Mouse (Mus musculus) cerebellum, adult 2 months (tissue): ENCODE measurements around the gene Sbf2. TPM values are rescaled to one million over a fixed set of nuclear protein-coding genes. Genes with fewer than 3 reads are reported as not detected.
"Not testable (repeated sequence)": the region's sequence is repeated elsewhere in the genome, so short reads cannot be mapped to it uniquely, and the experiment has no call there.

Source experiments
- DNase-seq, 2 experiments: peaks; one replicate each; pipeline ENCODE4 v3.0.0; 2021
- H3K27ac ChIP-seq: fragments of 200-500 bp; 2 replicates; pipeline ENCODE4 v1.5.1; 2012; ENCODE audit warnings: low read length, control low read depth, inconsistent platforms; ENCODE audit not compliant: insufficient read depth
- H3K27me3 ChIP-seq: fragments of 200-500 bp; 2 replicates; pipeline ENCODE4 v1.6.1; 2012; ENCODE audit warnings: inconsistent platforms, mild to moderate bottlenecking, low read length, moderate library complexity; ENCODE audit not compliant: control insufficient read depth, insufficient read depth
- H3K4me1 ChIP-seq: fragments of 200-500 bp; 2 replicates; pipeline ENCODE4 v1.6.1; 2011; ENCODE audit warnings: low read length; ENCODE audit not compliant: control insufficient read depth, insufficient read depth
- H3K4me3 ChIP-seq: fragments of 200-500 bp; replicated peaks from 2 replicates; pipeline ENCODE3; 2011; ENCODE audit warnings: mild to moderate bottlenecking, low read depth, low read length, control low read depth; ENCODE audit not compliant: insufficient read depth
- CTCF ChIP-seq: fragments of 200-500 bp; IDR thresholded peaks from 2 replicates; pipeline ENCODE4 v1.5.1; 2011; ENCODE audit warnings: low read depth, mild to moderate bottlenecking, control low read depth, low read length, moderate library complexity, borderline replicate concordance; ENCODE audit not compliant: insufficient read depth
- POLR2A ChIP-seq: fragments of 200-500 bp; IDR thresholded peaks from 2 replicates; pipeline ENCODE4 v1.6.1; 2011; ENCODE audit warnings: low read length, control low read depth, borderline replicate concordance; ENCODE audit not compliant: insufficient read depth
- WGBS: fragments of 180-500 bp; shearing (Covaris S2); methylation state at CpG from one replicate; pipeline ENCODE4 v1.1.7; 2018; 5-methylcytosine and 5-hydroxymethylcytosine counted together
- polyA plus RNA-seq: library from polyadenylated mRNA; depleted of rRNA; stranded (reverse); fragments of >200 nt; gene quantifications from 2 replicates; pipeline ENCODE4 v1.2.3, GENCODE M21; 2012

Gene Sbf2
- polyA plus RNA-seq, 1 experiment, result 34.7 TPM

DNA sequence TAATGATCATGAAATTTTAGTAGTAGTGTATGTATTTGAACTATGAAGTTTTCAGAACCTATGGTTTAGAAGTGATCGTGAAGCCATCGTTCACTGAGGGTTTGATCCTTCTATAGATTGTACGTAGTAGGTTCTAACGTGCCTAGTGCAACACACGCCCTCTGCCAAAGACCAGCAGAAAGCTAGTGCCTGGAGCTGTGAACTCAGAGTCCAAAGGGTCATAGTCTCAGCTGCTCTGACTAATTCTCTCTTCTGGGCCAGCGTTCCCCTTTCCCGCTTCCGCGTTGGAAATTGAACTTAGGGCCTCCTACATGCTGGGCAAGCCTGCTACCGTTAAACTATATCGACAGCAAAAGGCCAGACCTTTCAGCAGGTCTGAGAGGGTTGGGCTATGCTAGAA, 1.1 kb upstream of the Sbf2 start:
- no peak overlapping the region for H3K4me3 ChIP-seq
- TF ChIP-seq POLR2A, result no peak
- TF ChIP-seq CTCF, result no peak
- 66% methylated on average over 11 of the region's 11 CpGs for WGBS
- no peaks in the 10 kb centered on the region for H3K4me1 ChIP-seq
- H3K27ac ChIP-seq, result no peak overlapping the region
- H3K27me3 ChIP-seq, result no peaks in the 10 kb centered on the region
- DNase-seq, result no peak

DNA sequence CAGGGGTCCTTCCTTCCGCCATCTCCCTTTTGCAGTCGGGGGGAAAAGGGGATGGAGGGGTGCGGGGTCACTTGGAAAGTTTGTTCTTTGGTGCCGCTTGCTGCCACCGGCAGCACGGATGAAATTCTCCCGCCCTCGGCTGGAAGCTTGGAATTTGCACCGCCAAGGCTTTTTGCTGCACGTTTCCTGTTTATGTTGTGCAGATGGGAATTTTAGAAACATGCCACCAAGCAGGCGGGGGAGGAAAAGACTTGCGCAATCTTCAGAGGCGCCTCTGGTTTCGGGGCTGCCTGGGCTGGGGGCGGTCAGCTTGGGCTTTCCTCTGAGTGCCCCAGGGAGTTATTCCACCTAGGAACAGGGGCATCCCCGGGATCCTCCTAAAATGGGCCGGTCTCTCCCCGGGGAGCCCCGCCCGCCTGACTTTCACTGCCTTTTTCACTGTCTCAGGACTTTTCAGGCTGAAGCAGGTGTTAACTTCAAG, 469 bp upstream of the Sbf2 start:
- Histone ChIP-seq H3K27ac (peak overlapping the region; percentile 41; the same call in 1 of the 2 replicates), H3K4me3 (peak overlapping the region; percentile 84), H3K27me3 (no peaks in the 10 kb centered on the region), H3K4me1 (no peaks in the 10 kb centered on the region)
- DNase-seq, result peak; percentile 41 to 55
- under 1% methylated on average over 20 of the region's 20 CpGs for WGBS
- no peak for TF ChIP-seq POLR2A
- no peak for TF ChIP-seq CTCF

DNA sequence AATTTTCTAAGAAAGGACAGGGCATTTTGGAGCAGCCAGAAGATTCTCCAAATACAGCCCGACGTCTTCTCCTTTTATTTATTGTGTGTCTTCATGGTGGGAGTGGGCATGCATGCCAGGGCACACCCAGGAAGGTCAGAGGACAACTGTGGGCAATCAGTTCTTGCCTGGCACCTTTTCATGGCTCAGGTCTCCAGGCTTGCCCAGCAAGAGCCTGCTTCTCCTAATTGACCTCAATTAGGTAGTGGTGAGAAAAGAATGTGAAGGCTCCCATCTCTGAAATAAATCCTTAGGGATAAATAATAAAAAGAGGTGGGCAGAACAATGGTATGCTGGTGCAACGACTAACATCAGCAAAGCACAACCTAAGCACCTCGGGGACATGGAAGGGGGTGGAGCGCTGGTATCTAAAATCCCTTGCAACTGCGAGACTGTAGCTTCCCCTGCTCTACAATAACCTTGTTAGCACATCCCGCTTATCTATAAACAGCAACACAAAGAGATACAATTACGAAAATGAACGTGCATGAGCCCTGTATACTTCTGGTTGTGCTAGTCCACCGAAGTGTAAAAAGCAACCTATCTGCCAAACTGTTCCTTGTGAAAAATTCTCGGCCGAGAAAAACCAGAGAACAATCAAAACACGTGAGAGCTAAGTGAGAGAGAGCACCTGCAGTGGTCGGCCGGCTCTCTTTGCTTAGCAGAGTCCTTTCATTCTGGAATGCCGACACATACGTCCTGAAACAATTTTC, 1.2 kb downstream of the Sbf2 start:
- no peak for TF ChIP-seq POLR2A
- no peak for TF ChIP-seq CTCF
- no peaks in the 10 kb centered on the region for H3K4me1 ChIP-seq
- H3K27ac ChIP-seq, result peak overlapping the region; percentile 44
- peak overlapping the region; percentile 84 for H3K4me3 ChIP-seq
- H3K27me3 ChIP-seq, result no peaks in the 10 kb centered on the region
- WGBS, result 1% methylated on average over 17 of the region's 17 CpGs
- peak in 1 of 2 experiments; percentile 27 for DNase-seq

DNA sequence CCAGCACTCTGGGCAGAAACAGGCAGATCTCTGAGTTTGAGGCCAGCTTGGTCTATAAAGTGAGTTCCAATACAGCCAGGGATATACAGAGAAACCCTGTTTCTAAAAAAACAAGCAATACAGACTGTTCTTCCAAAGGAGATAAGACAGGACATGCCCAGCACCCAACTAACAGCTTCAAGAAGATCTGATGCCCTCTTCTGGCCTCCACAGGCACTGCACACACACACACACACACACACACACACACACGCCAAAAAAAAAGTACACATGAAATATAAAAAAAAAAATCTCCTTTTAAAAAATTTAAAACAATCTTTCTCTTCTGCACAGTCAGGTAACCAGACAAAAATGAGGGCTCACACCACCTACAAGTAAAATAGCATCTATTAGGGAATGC, 7.8 kb downstream of the Sbf2 start:
- no peak for DNase-seq
- no peaks in the 10 kb centered on the region for H3K4me1 ChIP-seq
- no peak for TF ChIP-seq POLR2A
- no peak for TF ChIP-seq CTCF
- WGBS, result 94% methylated on average over 1 of the region's 1 CpGs
- H3K4me3 ChIP-seq, result no peak overlapping the region
- H3K27ac ChIP-seq, result no peak overlapping the region
- H3K27me3 ChIP-seq, result no peaks in the 10 kb centered on the region

DNA sequence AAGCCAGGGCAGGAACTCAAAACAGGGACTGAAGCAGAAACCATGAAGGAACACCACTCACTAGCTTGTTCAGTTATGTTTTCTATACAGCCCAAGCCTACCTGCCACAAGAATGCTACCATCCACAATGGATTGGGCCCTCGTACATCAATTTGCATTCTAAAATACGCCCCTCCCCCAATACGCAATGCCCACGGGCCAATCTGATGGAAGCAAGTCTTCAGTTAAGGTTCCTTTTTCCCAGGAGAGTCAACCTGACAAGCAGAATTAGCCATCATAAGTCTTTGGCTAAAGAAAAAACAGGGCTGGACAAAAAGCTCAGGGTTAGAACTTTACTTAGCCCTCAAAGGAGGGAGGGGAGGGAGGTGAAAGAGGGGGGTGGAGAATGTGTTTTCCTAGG, 9.2 kb downstream of the Sbf2 start:
- H3K4me1 ChIP-seq, result no peaks in the 10 kb centered on the region
- 86% methylated on average over 4 of the region's 4 CpGs for WGBS
- no peak overlapping the region for H3K4me3 ChIP-seq
- no peaks in the 10 kb centered on the region for H3K27me3 ChIP-seq
- TF ChIP-seq CTCF, result no peak
- TF ChIP-seq POLR2A, result no peak
- no peak overlapping the region for H3K27ac ChIP-seq
- no peak for DNase-seq

DNA sequence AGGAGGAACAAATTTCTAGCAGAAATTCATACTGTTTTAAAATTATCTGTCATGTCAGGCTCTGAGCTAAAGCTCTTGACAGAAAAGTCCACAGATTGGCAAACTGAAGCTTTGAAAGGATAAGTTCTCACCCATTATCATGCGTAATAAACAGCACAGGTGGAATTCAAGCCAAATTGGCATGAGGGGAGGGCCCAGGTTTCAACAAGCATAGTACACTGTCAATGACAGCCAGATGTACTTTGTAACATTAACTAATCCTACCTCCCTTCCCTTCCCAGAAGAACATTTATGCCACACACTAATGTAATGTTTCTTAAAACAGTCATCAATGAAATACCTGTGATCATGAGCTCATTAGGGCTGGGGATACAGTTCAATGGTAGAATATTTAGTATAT, 17.6 kb downstream of the Sbf2 start:
- no peak for DNase-seq
- Histone ChIP-seq H3K27ac (no peak overlapping the region), H3K27me3 (no peaks in the 10 kb centered on the region), H3K4me3 (no peak overlapping the region), H3K4me1 (no peaks in the 10 kb centered on the region)
- no peak for TF ChIP-seq CTCF
- TF ChIP-seq POLR2A, result no peak
- WGBS, result 46% methylated on average over 1 of the region's 1 CpGs

DNA sequence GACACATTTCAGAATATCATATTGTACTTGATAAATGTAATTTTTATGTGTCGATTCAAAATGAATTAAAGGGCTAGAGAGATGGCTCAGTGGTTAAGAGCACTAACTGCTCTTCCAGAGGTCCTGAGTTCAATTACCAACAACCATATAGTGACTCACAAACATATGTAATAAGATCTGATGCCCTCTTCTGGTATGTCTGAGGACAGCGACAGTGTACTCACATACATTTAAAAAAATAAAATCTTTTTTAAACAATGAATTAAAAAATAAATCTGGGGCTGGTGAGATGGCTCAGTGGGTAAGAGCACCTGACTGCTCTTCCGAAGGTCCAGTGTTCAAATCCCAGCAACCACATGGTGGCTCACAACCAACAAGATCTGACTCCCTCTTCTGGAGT, 20.7 kb downstream of the Sbf2 start:
- DNase-seq, H3K27me3 ChIP-seq, H3K4me3 ChIP-seq, H3K4me1 ChIP-seq, H3K27ac ChIP-seq: not testable (repeated sequence)
- 96% methylated on average over 3 of the region's 3 CpGs for WGBS

DNA sequence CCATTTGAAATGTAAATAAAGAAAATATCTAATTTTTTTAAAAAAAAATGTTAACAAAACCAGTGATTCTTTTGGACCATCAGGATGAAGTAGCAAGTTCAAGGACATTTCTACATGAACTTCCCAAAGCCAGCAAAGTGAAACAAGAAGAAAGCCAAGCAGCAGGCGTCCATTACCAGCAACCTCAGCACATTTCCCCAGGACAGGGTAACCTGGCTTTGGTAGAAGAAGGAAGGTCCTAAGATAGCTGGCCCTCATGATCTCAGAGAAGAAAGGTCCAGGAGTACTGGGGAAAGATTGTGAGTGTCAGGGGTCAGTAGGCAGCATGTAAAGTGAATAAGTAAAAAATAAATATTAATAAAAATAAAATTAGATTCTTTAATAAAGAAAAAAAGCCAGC, 27.0 kb downstream of the Sbf2 start:
- 91% methylated on average over 1 of the region's 1 CpGs for WGBS
- H3K4me1 ChIP-seq, result peaks cover 10% of the 10 kb centered on the region
- no peak for DNase-seq
- no peak overlapping the region for H3K4me3 ChIP-seq
- H3K27me3 ChIP-seq, result no peaks in the 10 kb centered on the region
- TF ChIP-seq CTCF (no peak), POLR2A (no peak)
- no peak overlapping the region for H3K27ac ChIP-seq
